Mouse (Mus musculus): Measurements from ENCODE around the gene Kptn. TPM values are rescaled to one million over a fixed set of nuclear protein-coding genes. Genes with fewer than 3 reads are reported as not detected.

The Kptn gene
- polyA plus RNA-seq, 1 experiment = 10.5 TPM

- no peak for TF ChIP-seq POLR2A (IDR thresholded peaks at IDR 0.05; ENCODE audit: borderline replicate concordance, control insufficient read depth, low read depth, low read length)
- no peak for TF ChIP-seq CTCF (IDR thresholded peaks at IDR 0.05; ENCODE audit: control insufficient read depth, insufficient read depth, low read length)
- WGBS = 11% methylated on average over 39 of the region's 39 CpGs
- H3K27ac ChIP-seq (ENCODE audit: control insufficient read depth, insufficient read depth, low read depth, low read length, poor library complexity) = no peak overlapping the region
- no peaks in the 10 kb centered on the region for H3K4me1 ChIP-seq (ENCODE audit: control insufficient read depth, insufficient read depth, low read length)
- H3K4me3 ChIP-seq (replicated peaks; ENCODE audit: control insufficient read depth, low read depth, low read length) = no peak overlapping the region
Measured at GRCm38 (mm10) chr7:16158735-16159134, 39.0 kb downstream of the Kptn start.

GRCm38 (mm10) chr7:16160702-16161101 is 41.0 kb downstream of the Kptn start:
- WGBS = 47% methylated on average over 3 of the region's 3 CpGs
- TF ChIP-seq CTCF (IDR thresholded peaks at IDR 0.05; ENCODE audit: control insufficient read depth, insufficient read depth, low read length) (no peak), POLR2A (IDR thresholded peaks at IDR 0.05; ENCODE audit: borderline replicate concordance, control insufficient read depth, low read depth, low read length) (no peak)
- Histone ChIP-seq H3K27ac (ENCODE audit: control insufficient read depth, insufficient read depth, low read depth, low read length, poor library complexity) (no peak overlapping the region), H3K4me1 (ENCODE audit: control insufficient read depth, insufficient read depth, low read length) (no peaks in the 10 kb centered on the region), H3K4me3 (replicated peaks; ENCODE audit: control insufficient read depth, low read depth, low read length) (no peak overlapping the region)

GRCm38 (mm10) chr7:16161302-16161701 is 41.6 kb downstream of the Kptn start:
- Histone ChIP-seq H3K4me3 (replicated peaks; ENCODE audit: control insufficient read depth, low read depth, low read length) (no peak overlapping the region), H3K27ac (ENCODE audit: control insufficient read depth, insufficient read depth, low read depth, low read length, poor library complexity) (no peak overlapping the region), H3K4me1 (ENCODE audit: control insufficient read depth, insufficient read depth, low read length) (no peaks in the 10 kb centered on the region)
- WGBS = 87% methylated on average over 9 of the region's 9 CpGs
- TF ChIP-seq POLR2A (IDR thresholded peaks at IDR 0.05; ENCODE audit: borderline replicate concordance, control insufficient read depth, low read depth, low read length) (no peak), CTCF (IDR thresholded peaks at IDR 0.05; ENCODE audit: control insufficient read depth, insufficient read depth, low read length) (no peak)

- WGBS = 68% methylated on average over 7 of the region's 7 CpGs
- TF ChIP-seq CTCF (IDR thresholded peaks at IDR 0.05; ENCODE audit: control insufficient read depth, insufficient read depth, low read length) = no peak
- TF ChIP-seq POLR2A (IDR thresholded peaks at IDR 0.05; ENCODE audit: borderline replicate concordance, control insufficient read depth, low read depth, low read length) = no peak
- H3K27ac ChIP-seq (ENCODE audit: control insufficient read depth, insufficient read depth, low read depth, low read length, poor library complexity) = no peak overlapping the region
- no peak overlapping the region for H3K4me3 ChIP-seq (replicated peaks; ENCODE audit: control insufficient read depth, low read depth, low read length)
- no peaks in the 10 kb centered on the region for H3K4me1 ChIP-seq (ENCODE audit: control insufficient read depth, insufficient read depth, low read length)
Measured at GRCm38 (mm10) chr7:16162036-16162435, 42.3 kb downstream of the Kptn start.

- H3K4me1 ChIP-seq (ENCODE audit: control insufficient read depth, insufficient read depth, low read length) = no peaks in the 10 kb centered on the region
- no peak overlapping the region for H3K27ac ChIP-seq (ENCODE audit: control insufficient read depth, insufficient read depth, low read depth, low read length, poor library complexity)
- no peak overlapping the region for H3K4me3 ChIP-seq (replicated peaks; ENCODE audit: control insufficient read depth, low read depth, low read length)
- 30% methylated on average over 1 of the region's 1 CpGs for WGBS
- TF ChIP-seq POLR2A (IDR thresholded peaks at IDR 0.05; ENCODE audit: borderline replicate concordance, control insufficient read depth, low read depth, low read length) (no peak), CTCF (IDR thresholded peaks at IDR 0.05; ENCODE audit: control insufficient read depth, insufficient read depth, low read length) (no peak)
Measured at GRCm38 (mm10) chr7:16172141-16172581, 52.5 kb downstream of the Kptn start.

GRCm38 (mm10) chr7:16172586-16173140 is 53.0 kb downstream of the Kptn start:
- Histone ChIP-seq H3K4me1 (ENCODE audit: control insufficient read depth, insufficient read depth, low read length) (no peaks in the 10 kb centered on the region), H3K27ac (ENCODE audit: control insufficient read depth, insufficient read depth, low read depth, low read length, poor library complexity) (no peak overlapping the region), H3K4me3 (replicated peaks; ENCODE audit: control insufficient read depth, low read depth, low read length) (no peak overlapping the region)
- TF ChIP-seq POLR2A (IDR thresholded peaks at IDR 0.05; ENCODE audit: borderline replicate concordance, control insufficient read depth, low read depth, low read length) (no peak), CTCF (IDR thresholded peaks at IDR 0.05; ENCODE audit: control insufficient read depth, insufficient read depth, low read length) (no peak)
- 12% methylated on average over 1 of the region's 1 CpGs for WGBS

GRCm38 (mm10) chr7:16173146-16173545 is 53.5 kb downstream of the Kptn start:
- no peak overlapping the region for H3K27ac ChIP-seq (ENCODE audit: control insufficient read depth, insufficient read depth, low read depth, low read length, poor library complexity)
- no peaks in the 10 kb centered on the region for H3K4me1 ChIP-seq (ENCODE audit: control insufficient read depth, insufficient read depth, low read length)
- TF ChIP-seq CTCF (IDR thresholded peaks at IDR 0.05; ENCODE audit: control insufficient read depth, insufficient read depth, low read length) (no peak), POLR2A (IDR thresholded peaks at IDR 0.05; ENCODE audit: borderline replicate concordance, control insufficient read depth, low read depth, low read length) (no peak)
- WGBS = 25% methylated on average over 5 of the region's 5 CpGs
- H3K4me3 ChIP-seq (replicated peaks; ENCODE audit: control insufficient read depth, low read depth, low read length) = no peak overlapping the region

GRCm38 (mm10) chr7:16174597-16175541 is 55.2 kb downstream of the Kptn start, which contains the start of gene Meis3:
Meis3 (plus strand) TSS chr7:16175090.
- Histone ChIP-seq H3K4me1 (ENCODE audit: control insufficient read depth, insufficient read depth, low read length) (no peaks in the 10 kb centered on the region), H3K27ac (ENCODE audit: control insufficient read depth, insufficient read depth, low read depth, low read length, poor library complexity) (no peak within 1 kb of the TSS), H3K4me3 (replicated peaks; ENCODE audit: control insufficient read depth, low read depth, low read length) (peak within 1 kb of the TSS; percentile 63)
- under 1% methylated on average over 42 of the region's 42 CpGs for WGBS
- TF ChIP-seq POLR2A (IDR thresholded peaks at IDR 0.05; ENCODE audit: borderline replicate concordance, control insufficient read depth, low read depth, low read length) (no peak), CTCF (IDR thresholded peaks at IDR 0.05; ENCODE audit: control insufficient read depth, insufficient read depth, low read length) (peak; percentile 28; the same call in 1 of the 2 replicates)
